Mouse (Mus musculus): Measurements from ENCODE around the gene Iqcc. TPM values are rescaled to one million over a fixed set of nuclear protein-coding genes. Genes with fewer than 3 reads are reported as not detected.

Iqcc gene
- polyA plus RNA-seq, 1 experiment from 2014 or later, result 27.0 TPM

GRCm38 (mm10) chr4:129588865-129589264, 30.0 kb downstream of the Iqcc start:
- Histone ChIP-seq H3K27me3 (replicated peaks) (no peaks in the 10 kb centered on the region), H3K36me3 (replicated peaks) (peaks cover 34% of the 10 kb centered on the region), H3K9ac (no peak overlapping the region), H3K27ac (no peak overlapping the region), H3K4me3 (no peak overlapping the region), H3K9me3 (no peaks in the 10 kb centered on the region), H3K4me1 (peaks cover 8% of the 10 kb centered on the region; the same call in 1 of the 2 replicates), H3K4me2 (no peak overlapping the region)
- ATAC-seq (replicated peaks), result no peak
- WGBS, result 81% methylated on average over 4 of the region's 4 CpGs

GRCm38 (mm10) chr4:129586943-129587342, 32.0 kb downstream of the Iqcc start:
- Histone ChIP-seq H3K4me1 (peaks cover 8% of the 10 kb centered on the region; the same call in 1 of the 2 replicates), H3K9me3 (no peaks in the 10 kb centered on the region), H3K4me3 (no peak overlapping the region), H3K9ac (no peak overlapping the region), H3K27me3 (replicated peaks) (no peaks in the 10 kb centered on the region), H3K4me2 (no peak overlapping the region), H3K36me3 (replicated peaks) (peaks cover 18% of the 10 kb centered on the region), H3K27ac (no peak overlapping the region)
- 34% methylated on average over 1 of the region's 1 CpGs for WGBS
- ATAC-seq (replicated peaks), result no peak

- no peak for ATAC-seq (replicated peaks)
- 86% methylated on average over 9 of the region's 9 CpGs for WGBS
- Histone ChIP-seq H3K36me3 (replicated peaks) (peaks cover 7% of the 10 kb centered on the region; the same call in 1 of the 2 replicates), H3K27ac (no peak overlapping the region), H3K9ac (no peak overlapping the region), H3K4me3 (no peak overlapping the region), H3K4me1 (peaks cover 8% of the 10 kb centered on the region; the same call in 1 of the 2 replicates), H3K9me3 (no peaks in the 10 kb centered on the region), H3K4me2 (no peak overlapping the region), H3K27me3 (replicated peaks) (no peaks in the 10 kb centered on the region)
Measured at GRCm38 (mm10) chr4:129585773-129586172, 33.1 kb downstream of the Iqcc start.

GRCm38 (mm10) chr4:129584884-129585608, 33.9 kb downstream of the Iqcc start:
- H3K9ac ChIP-seq, result peak overlapping the region; percentile 12; the same call in 1 of the 2 replicates
- no peak for ATAC-seq (replicated peaks)
- H3K27ac ChIP-seq, result no peak overlapping the region
- H3K4me1 ChIP-seq, result peaks cover 8% of the 10 kb centered on the region; the same call in 1 of the 2 replicates
- peak overlapping the region; percentile 24 for H3K4me3 ChIP-seq
- WGBS, result 2% methylated on average over 36 of the region's 36 CpGs
- no peaks in the 10 kb centered on the region for H3K36me3 ChIP-seq (replicated peaks)
- no peaks in the 10 kb centered on the region for H3K27me3 ChIP-seq (replicated peaks)
- H3K4me2 ChIP-seq, result peak overlapping the region; percentile 49
- H3K9me3 ChIP-seq, result no peaks in the 10 kb centered on the region

- 79% methylated on average over 1 of the region's 1 CpGs for WGBS
Measured at GRCm38 (mm10) chr4:129584370-129584769, 34.5 kb downstream of the Iqcc start.

GRCm38 (mm10) chr4:129582251-129582650, 36.6 kb downstream of the Iqcc start:
- H3K4me2 ChIP-seq, result no peak overlapping the region
- no peaks in the 10 kb centered on the region for H3K9me3 ChIP-seq
- no peak overlapping the region for H3K4me3 ChIP-seq
- 78% methylated on average over 1 of the region's 1 CpGs for WGBS
- no peaks in the 10 kb centered on the region for H3K36me3 ChIP-seq (replicated peaks)
- H3K27me3 ChIP-seq (replicated peaks), result no peaks in the 10 kb centered on the region
- H3K4me1 ChIP-seq, result peaks cover 10% of the 10 kb centered on the region; the same call in 1 of the 2 replicates
- H3K9ac ChIP-seq, result no peak overlapping the region
- no peak overlapping the region for H3K27ac ChIP-seq
- ATAC-seq (replicated peaks), result no peak

More at GRCm38 (mm10) chr4:129584370-129584769, 34.5 kb downstream of the Iqcc start:
- ATAC-seq (replicated peaks), result no peak
- Histone ChIP-seq H3K36me3 (replicated peaks) (no peaks in the 10 kb centered on the region), H3K27me3 (replicated peaks) (no peaks in the 10 kb centered on the region), H3K9me3 (no peaks in the 10 kb centered on the region), H3K27ac (no peak overlapping the region), H3K4me3 (no peak overlapping the region), H3K4me1 (peaks cover 8% of the 10 kb centered on the region; the same call in 1 of the 2 replicates), H3K9ac (no peak overlapping the region), H3K4me2 (peak overlapping the region; percentile 49)

DNA sequence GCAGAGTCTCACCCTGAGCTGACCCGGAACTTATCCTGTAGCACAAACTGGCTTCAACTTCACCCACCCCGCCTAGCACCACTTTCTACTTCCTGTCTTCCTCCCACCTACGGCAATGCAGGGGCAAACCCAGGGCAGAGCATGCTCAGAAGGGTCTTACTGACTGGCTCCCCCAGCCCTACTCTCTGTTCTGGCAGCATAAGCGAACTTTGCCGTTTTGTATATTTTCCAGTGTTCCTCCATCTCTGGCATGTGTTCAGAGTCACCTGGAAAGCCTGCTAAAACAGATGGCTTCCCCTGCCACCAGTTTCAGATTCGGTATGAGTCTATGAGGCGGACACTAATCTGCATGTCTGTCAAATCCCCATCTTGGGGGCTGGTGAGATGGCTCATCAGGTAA, 38.6 kb downstream of the Iqcc start:
- H3K27ac ChIP-seq, result no peak overlapping the region
- no peak for ATAC-seq (replicated peaks)

DNA sequence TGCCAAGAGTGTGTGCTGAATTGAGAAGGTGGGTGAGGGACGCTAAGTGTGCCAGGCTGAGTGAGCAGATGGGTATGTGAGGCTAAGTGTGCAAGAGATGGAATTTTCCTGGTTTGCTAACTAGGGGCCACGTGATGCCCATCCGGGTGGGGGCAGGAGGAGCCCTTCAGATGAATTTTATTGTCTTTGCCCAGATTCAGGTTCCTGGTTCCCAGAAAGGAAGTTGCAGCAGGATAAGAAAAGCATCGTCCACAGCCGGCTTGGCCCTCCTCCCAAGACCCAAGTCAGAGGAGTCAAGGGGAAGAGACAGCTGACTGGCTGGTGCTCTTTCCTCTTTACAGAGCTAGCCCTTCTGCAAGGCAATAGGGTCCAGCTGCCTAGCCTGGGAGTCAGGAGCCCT, 40.4 kb downstream of the Iqcc start, which contains the start of gene Fam167b:
TSS of gene Fam167b (minus strand) at position 84 of the 400 bp plus-strand sequence.
- ATAC-seq (replicated peaks), result no peak
- Histone ChIP-seq H3K36me3 (replicated peaks) (no peaks in the 10 kb centered on the region), H3K4me3 (no peak within 1 kb of the TSS), H3K4me1 (peaks cover 6% of the 10 kb centered on the region; the same call in 1 of the 2 replicates), H3K4me2 (no peak within 1 kb of the TSS), H3K9ac (no peak within 1 kb of the TSS), H3K27me3 (replicated peaks) (no peaks in the 10 kb centered on the region), H3K9me3 (no peaks in the 10 kb centered on the region), H3K27ac (no peak within 1 kb of the TSS)
- WGBS, result 90% methylated on average over 5 of the region's 5 CpGs

More for the DNA sequence above, 38.6 kb downstream of the Iqcc start:
- 76% methylated on average over 7 of the region's 7 CpGs for WGBS
- Histone ChIP-seq H3K27me3 (replicated peaks) (no peaks in the 10 kb centered on the region), H3K4me3 (no peak overlapping the region), H3K36me3 (replicated peaks) (no peaks in the 10 kb centered on the region), H3K9ac (no peak overlapping the region), H3K4me1 (peaks cover 12% of the 10 kb centered on the region; the same call in 1 of the 2 replicates), H3K9me3 (no peaks in the 10 kb centered on the region), H3K4me2 (no peak overlapping the region)

DNA sequence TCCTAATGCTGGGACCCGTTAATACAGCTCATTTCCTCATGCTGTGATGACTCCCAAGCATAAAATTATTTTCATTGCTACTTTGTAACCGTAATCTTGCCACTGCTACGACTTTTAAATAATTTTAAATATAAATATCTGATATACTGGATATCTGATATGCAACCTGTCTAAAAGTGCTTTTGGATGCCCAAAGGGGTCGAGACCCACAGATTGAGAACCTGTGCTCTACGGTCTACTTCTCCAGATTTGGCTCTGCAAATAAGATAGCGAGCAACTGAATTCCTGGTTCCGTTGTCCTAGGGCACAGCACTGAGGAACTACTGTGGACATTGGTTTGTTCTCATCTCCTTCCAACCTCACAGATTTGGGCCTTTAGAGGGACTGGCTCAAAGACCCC, 41.2 kb downstream of the Iqcc start:
- Histone ChIP-seq H3K4me3 (no peak overlapping the region), H3K36me3 (replicated peaks) (no peaks in the 10 kb centered on the region), H3K9ac (no peak overlapping the region), H3K9me3 (no peaks in the 10 kb centered on the region), H3K27ac (no peak overlapping the region), H3K4me2 (no peak overlapping the region), H3K27me3 (replicated peaks) (no peaks in the 10 kb centered on the region), H3K4me1 (peaks cover 6% of the 10 kb centered on the region; the same call in 1 of the 2 replicates)
- 83% methylated on average over 7 of the region's 7 CpGs for WGBS
- ATAC-seq (replicated peaks), result no peak

DNA sequence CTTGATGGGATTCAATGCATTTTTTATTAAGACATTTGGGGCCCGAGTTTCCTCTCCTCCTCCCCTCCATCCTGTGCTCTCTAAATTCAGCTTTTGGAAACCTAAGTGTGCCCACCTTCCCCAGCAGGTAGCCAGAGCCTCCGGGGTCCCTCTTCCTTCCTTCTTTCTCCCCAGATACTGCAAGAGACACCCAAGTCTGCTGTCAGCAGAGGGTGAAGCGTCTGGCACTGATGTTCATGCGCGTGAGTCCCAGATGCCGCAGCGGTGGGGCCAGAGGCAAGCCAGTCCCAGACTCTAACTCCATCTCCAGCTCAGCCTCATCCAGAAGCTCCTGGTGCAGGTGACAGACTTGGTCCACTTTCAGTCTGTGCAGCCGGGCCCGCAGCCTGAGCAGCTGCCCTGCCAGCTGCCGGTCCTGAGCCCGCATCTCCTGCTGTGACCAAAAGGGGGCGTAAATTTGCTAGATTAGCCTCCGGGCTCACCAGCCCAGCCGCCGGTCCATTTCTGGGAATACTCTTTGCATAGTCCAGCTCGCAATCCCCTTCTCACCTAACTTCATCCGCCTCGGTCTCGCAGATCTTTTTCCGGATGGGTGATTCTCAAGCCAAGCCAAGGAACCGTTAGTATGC, 41.9 kb downstream of the Iqcc start:
- no peak overlapping the region for H3K27ac ChIP-seq
- no peak for ATAC-seq (replicated peaks)
- WGBS, result 24% methylated on average over 21 of the region's 21 CpGs
- no peaks in the 10 kb centered on the region for H3K9me3 ChIP-seq
- H3K4me2 ChIP-seq, result peak overlapping the region; percentile 26
- H3K36me3 ChIP-seq (replicated peaks), result no peaks in the 10 kb centered on the region
- peaks cover 6% of the 10 kb centered on the region; the same call in 1 of the 2 replicates for H3K4me1 ChIP-seq
- no peak overlapping the region for H3K9ac ChIP-seq
- H3K4me3 ChIP-seq, result no peak overlapping the region
- H3K27me3 ChIP-seq (replicated peaks), result no peaks in the 10 kb centered on the region

GRCm38 (mm10) chr4:129575171-129575844, 43.6 kb downstream of the Iqcc start:
- H3K4me3 ChIP-seq, result no peak overlapping the region
- no peaks in the 10 kb centered on the region for H3K27me3 ChIP-seq (replicated peaks)
- peaks cover 6% of the 10 kb centered on the region; the same call in 1 of the 2 replicates for H3K4me1 ChIP-seq
- no peaks in the 10 kb centered on the region for H3K36me3 ChIP-seq (replicated peaks)
- H3K9me3 ChIP-seq, result no peaks in the 10 kb centered on the region
- H3K27ac ChIP-seq, result no peak overlapping the region
- no peak overlapping the region for H3K9ac ChIP-seq
- no peak overlapping the region for H3K4me2 ChIP-seq
- no peak for ATAC-seq (replicated peaks)
- WGBS, result 70% methylated on average over 7 of the region's 8 CpGs

- H3K27ac ChIP-seq, result no peak within 1 kb of the TSS
- H3K36me3 ChIP-seq (replicated peaks), result no peaks in the 10 kb centered on the region
- ATAC-seq (replicated peaks), result no peak
- H3K4me1 ChIP-seq, result peaks cover 6% of the 10 kb centered on the region; the same call in 1 of the 2 replicates
- no peak within 1 kb of the TSS for H3K4me2 ChIP-seq
- no peaks in the 10 kb centered on the region for H3K27me3 ChIP-seq (replicated peaks)
- 94% methylated on average over 8 of the region's 8 CpGs for WGBS
- H3K4me3 ChIP-seq, result no peak within 1 kb of the TSS
- no peak within 1 kb of the TSS for H3K9ac ChIP-seq
- H3K9me3 ChIP-seq, result no peaks in the 10 kb centered on the region
Measured at GRCm38 (mm10) chr4:129573430-129573829, 45.5 kb downstream of the Iqcc start, which contains the start of gene Lck. Lck (minus strand) TSS chr4:129573641.

All from midbrain, embryonic 15.5 days (tissue).